Mouse (Mus musculus) heart, embryonic 11.5 days (tissue): ENCODE measurements around the gene Pkdcc. TPM values are rescaled to one million over a fixed set of nuclear protein-coding genes. Genes with fewer than 3 reads are reported as not detected.
A peak's percentile ranks its signal among the peaks of the same experiment; 100 is the strongest.

Experiments used
- ATAC-seq: fragments of 200-750 bp; cut with Nextera tagmentation; replicated peaks from 2 replicates; pipeline ENCODE4 v1.8.0; 2017; ENCODE audit warnings: moderate library complexity; ENCODE audit not compliant: insufficient number of reproducible peaks, low FRiP score, low TSS enrichment
- H3K27ac ChIP-seq: fragments of 300-500 bp; sonication (generic); 2 replicates; pipeline ENCODE4 v1.5.1; 2014; ENCODE audit warnings: mild to moderate bottlenecking, low read depth, low read length
- H3K27me3 ChIP-seq: fragments of 300-500 bp; sonication (generic); 2 replicates; pipeline ENCODE4 v1.6.1; 2014; ENCODE audit warnings: mild to moderate bottlenecking, low read length, mixed read lengths; ENCODE audit not compliant: control insufficient read depth, insufficient read depth
- H3K36me3 ChIP-seq: fragments of 300-500 bp; sonication (generic); 2 replicates; pipeline ENCODE4 v1.6.1; 2014; ENCODE audit warnings: mild to moderate bottlenecking, low read length, moderate library complexity, mixed read lengths; ENCODE audit not compliant: control insufficient read depth, insufficient read depth
- H3K4me1 ChIP-seq: fragments of 300-500 bp; sonication (generic); 2 replicates; pipeline ENCODE4 v1.6.1; 2014; ENCODE audit warnings: low read length; ENCODE audit not compliant: control insufficient read depth, insufficient read depth
- H3K4me2 ChIP-seq: fragments of 300-500 bp; sonication (generic); 2 replicates; pipeline ENCODE4 v1.6.1; 2014; ENCODE audit warnings: mild to moderate bottlenecking, moderate library complexity
- H3K4me3 ChIP-seq: fragments of 300-500 bp; sonication (generic); 2 replicates; pipeline ENCODE4 v1.5.1; 2014; ENCODE audit warnings: low read depth, low read length
- H3K9ac ChIP-seq: fragments of 300-500 bp; sonication (generic); 2 replicates; pipeline ENCODE4 v1.6.1; 2014; ENCODE audit warnings: mild to moderate bottlenecking, low read depth, low read length, moderate library complexity
- H3K9me3 ChIP-seq: fragments of 300-500 bp; sonication (generic); replicated peaks from 2 replicates; pipeline ENCODE4 v1.6.1; 2016; ENCODE audit warnings: low read length; ENCODE audit not compliant: control insufficient read depth
- WGBS: fragments of 180-500 bp; shearing (Covaris S2); extraction: QIAGEN DNeasy Blood & Tissue Kit; methylation state at CpG from one replicate; pipeline ENCODE4 v1.1.7; 2014; ENCODE audit not compliant: insufficient replicate concordance; 5-methylcytosine and 5-hydroxymethylcytosine counted together
- polyA plus RNA-seq: library from polyadenylated mRNA; unstranded; fragments of >200 nt; fragmentation: Nextera tagmentation; extraction: Ambion mirVana; gene quantifications from 2 replicates; pipeline ENCODE4 v1.2.1, GENCODE M21; 2014

The Pkdcc gene
- polyA plus RNA-seq, 1 experiment from 2014 or later = 17.9 TPM

DNA sequence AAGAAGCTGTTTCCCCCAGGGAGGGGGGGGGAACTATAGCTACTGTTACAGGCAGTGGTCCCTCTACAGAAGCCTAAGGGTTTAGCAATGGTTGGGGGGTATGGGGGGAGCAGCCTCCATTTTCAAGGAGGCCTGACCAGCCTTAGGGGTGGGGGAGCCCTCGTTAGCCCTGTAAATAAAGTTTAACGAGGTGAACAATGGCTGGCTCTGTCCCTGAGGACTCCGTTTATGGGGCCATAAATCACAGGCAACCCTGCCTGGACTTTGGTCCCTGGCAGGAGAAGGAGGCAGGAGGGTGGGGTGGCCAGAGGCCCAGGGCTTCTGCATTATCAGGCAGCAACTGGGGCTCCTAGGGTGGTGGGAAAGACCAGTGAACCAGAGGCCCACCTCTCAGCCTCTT is 7.6 kb downstream of the Pkdcc start:
- peaks cover 55% of the 10 kb centered on the region for H3K4me1 ChIP-seq

DNA sequence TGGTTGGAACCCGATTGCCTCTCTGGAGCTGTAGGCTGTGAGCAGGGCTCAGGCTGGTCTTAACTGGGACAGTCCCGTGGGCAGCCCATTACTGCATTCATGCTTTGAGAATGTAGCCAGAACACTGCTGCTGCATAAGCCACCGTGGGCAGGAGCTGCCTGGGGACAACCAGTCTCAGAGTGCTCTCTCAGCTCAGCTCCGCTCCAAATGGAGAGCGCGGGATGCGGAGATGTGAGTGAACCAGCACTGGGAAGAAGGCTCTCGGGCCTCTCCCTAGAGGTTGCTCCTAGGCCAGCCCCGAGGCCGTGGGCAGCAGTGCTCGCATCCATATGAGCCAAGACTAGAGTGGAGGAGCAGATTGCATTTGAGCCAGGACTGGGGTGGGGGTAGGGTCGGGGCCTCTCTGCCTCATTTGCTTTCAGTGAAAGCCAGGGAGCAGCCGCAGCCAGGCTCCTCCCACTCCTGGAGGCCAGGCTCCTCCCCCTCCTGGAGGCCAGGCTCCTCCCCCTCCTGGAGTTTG is 9.4 kb downstream of the Pkdcc start:
- H3K36me3 ChIP-seq = peaks cover 25% of the 10 kb centered on the region
- H3K9me3 ChIP-seq = no peaks in the 10 kb centered on the region
- ATAC-seq = no peak
- WGBS = 76% methylated on average over 13 of the region's 13 CpGs
- H3K4me3 ChIP-seq = no peak overlapping the region
- no peaks in the 10 kb centered on the region for H3K27me3 ChIP-seq
- peaks cover 37% of the 10 kb centered on the region for H3K4me1 ChIP-seq
- no peak overlapping the region for H3K27ac ChIP-seq
- H3K4me2 ChIP-seq = no peak overlapping the region
- H3K9ac ChIP-seq = 0 out of 2 replicates have a peak overlapping the region, but pooled peaks have one; percentile 10

More for the DNA sequence above, 7.6 kb downstream of the Pkdcc start:
- Histone ChIP-seq H3K9ac (no peak overlapping the region), H3K27ac (no peak overlapping the region), H3K4me2 (no peak overlapping the region), H3K4me3 (no peak overlapping the region), H3K36me3 (peaks cover 25% of the 10 kb centered on the region), H3K27me3 (no peaks in the 10 kb centered on the region), H3K9me3 (no peaks in the 10 kb centered on the region)
- 62% methylated on average over 3 of the region's 3 CpGs for WGBS
- ATAC-seq = no peak

DNA sequence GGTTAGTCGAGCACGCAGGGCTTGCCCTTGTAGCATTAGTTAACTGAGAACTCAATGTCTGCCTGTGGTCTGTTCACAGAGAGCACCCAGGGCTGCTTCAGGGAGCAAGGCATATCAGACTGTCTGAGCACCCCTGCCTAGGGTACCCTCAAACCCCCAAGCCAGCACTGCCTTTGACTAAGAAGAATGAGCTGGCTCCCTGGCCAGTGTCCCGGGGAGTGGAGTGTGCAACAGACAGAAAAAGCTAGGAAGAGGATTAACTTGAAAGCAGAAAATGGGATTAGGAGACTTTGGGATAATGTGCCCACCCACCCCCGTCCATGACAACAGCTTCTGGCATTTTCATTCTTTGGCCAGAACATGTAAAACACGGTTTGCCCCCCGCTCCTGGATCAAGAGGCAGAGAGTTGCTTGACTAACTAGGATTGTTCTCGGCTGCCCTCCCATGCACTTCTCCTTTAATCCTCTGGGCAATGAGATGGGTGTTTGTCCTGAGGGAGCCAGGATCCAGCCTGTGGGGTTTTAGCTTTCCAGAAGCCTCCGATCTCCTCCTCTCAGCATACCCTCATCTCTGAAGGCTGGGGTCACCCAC is 11.4 kb downstream of the Pkdcc start:
- Histone ChIP-seq H3K9ac (no peak overlapping the region), H3K4me2 (no peak overlapping the region), H3K9me3 (no peaks in the 10 kb centered on the region), H3K36me3 (peaks cover 25% of the 10 kb centered on the region), H3K27me3 (no peaks in the 10 kb centered on the region), H3K4me1 (peaks cover 29% of the 10 kb centered on the region), H3K4me3 (no peak overlapping the region), H3K27ac (no peak overlapping the region)
- ATAC-seq = no peak
- 68% methylated on average over 8 of the region's 8 CpGs for WGBS

DNA sequence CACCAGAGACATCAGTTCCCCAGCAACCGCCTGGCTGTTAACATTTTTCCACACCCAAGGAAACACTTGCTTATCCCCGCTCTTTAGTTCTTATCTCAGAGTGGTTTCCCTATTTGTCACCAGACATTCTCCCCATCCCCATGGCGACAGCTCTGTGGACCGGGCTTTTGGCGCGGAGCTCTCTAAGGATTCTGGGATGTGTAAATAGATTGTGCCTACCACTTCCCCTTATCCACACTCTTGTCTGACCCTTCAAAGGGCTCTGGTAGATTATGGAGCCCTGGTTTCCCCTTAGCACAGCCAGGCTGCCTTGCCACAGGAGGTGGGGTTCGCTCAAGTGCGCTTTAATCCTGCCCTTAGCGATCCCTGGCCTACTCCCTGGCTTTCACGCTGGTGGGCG is 16.3 kb downstream of the Pkdcc start:
- H3K4me3 ChIP-seq = 0 out of 2 replicates have a peak overlapping the region, but pooled peaks have one; percentile 6
- H3K4me2 ChIP-seq = peak overlapping the region; percentile 48
- no peaks in the 10 kb centered on the region for H3K27me3 ChIP-seq
- WGBS = 16% methylated on average over 11 of the region's 11 CpGs
- peaks cover 13% of the 10 kb centered on the region for H3K4me1 ChIP-seq
- no peak overlapping the region for H3K27ac ChIP-seq
- no peaks in the 10 kb centered on the region; the same call in none of the 2 replicates for H3K36me3 ChIP-seq
- no peaks in the 10 kb centered on the region for H3K9me3 ChIP-seq
- 0 out of 2 replicates have a peak overlapping the region, but pooled peaks have one; percentile 4 for H3K9ac ChIP-seq
- ATAC-seq = no peak

DNA sequence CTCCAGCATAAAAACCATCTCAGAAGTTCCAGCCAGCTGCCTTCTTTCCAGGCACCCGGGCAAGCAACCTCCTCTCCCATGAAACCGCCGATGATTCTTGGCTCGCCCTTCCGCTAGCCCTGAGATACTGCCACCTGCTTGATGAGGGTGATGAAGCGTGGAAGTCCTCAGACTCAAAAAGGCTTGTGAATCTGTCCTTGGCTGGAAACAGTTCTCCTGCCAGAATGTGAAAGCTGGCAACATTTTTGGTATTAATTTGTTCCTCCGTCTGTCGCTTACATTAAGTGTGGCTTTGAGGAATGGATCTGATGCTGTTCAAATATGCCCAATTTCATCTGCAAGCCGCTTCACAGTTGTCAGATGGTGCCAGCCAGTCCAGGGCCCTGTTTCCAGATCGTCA is 20.1 kb downstream of the Pkdcc start:
- whole genome bisulfite sequencing = 71% methylated on average over 10 of the region's 10 CpGs
- no peak overlapping the region for H3K4me2 ChIP-seq
- H3K4me1 ChIP-seq = peaks cover 13% of the 10 kb centered on the region
- no peaks in the 10 kb centered on the region for H3K9me3 ChIP-seq
- ATAC-seq = no peak
- H3K36me3 ChIP-seq = no peaks in the 10 kb centered on the region
- no peak overlapping the region for H3K27ac ChIP-seq
- H3K9ac ChIP-seq = no peak overlapping the region
- 0 out of 2 replicates have a peak, but pooled peaks cover 2% of the 10 kb centered on the region for H3K27me3 ChIP-seq
- no peak overlapping the region for H3K4me3 ChIP-seq

DNA sequence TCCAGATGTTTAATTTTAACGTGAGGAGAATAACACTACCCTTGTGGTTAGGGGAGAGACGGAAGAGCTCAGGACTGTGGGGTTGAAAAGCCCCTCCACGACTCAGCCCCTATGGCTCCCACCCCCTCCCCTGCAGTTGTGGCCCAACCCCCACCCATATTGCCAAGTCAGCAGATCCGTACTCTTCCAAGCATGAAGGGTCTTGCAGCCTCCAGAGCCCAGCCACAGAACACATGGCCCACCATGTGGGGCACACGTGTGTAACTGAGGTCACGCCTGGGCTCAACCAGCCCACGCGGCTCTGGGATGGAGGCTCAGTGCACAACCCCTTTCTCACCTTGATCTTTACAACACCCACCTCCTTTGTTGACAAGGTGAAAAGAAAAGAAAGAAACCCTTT is 21.1 kb downstream of the Pkdcc start:
- Histone ChIP-seq H3K4me3 (no peak overlapping the region), H3K27ac (no peak overlapping the region), H3K4me1 (peaks cover 7% of the 10 kb centered on the region), H3K4me2 (no peak overlapping the region), H3K9ac (no peak overlapping the region), H3K27me3 (0 out of 2 replicates have a peak, but pooled peaks cover 2% of the 10 kb centered on the region), H3K9me3 (no peaks in the 10 kb centered on the region), H3K36me3 (no peaks in the 10 kb centered on the region)
- ATAC-seq = no peak
- WGBS = 85% methylated on average over 8 of the region's 8 CpGs

DNA sequence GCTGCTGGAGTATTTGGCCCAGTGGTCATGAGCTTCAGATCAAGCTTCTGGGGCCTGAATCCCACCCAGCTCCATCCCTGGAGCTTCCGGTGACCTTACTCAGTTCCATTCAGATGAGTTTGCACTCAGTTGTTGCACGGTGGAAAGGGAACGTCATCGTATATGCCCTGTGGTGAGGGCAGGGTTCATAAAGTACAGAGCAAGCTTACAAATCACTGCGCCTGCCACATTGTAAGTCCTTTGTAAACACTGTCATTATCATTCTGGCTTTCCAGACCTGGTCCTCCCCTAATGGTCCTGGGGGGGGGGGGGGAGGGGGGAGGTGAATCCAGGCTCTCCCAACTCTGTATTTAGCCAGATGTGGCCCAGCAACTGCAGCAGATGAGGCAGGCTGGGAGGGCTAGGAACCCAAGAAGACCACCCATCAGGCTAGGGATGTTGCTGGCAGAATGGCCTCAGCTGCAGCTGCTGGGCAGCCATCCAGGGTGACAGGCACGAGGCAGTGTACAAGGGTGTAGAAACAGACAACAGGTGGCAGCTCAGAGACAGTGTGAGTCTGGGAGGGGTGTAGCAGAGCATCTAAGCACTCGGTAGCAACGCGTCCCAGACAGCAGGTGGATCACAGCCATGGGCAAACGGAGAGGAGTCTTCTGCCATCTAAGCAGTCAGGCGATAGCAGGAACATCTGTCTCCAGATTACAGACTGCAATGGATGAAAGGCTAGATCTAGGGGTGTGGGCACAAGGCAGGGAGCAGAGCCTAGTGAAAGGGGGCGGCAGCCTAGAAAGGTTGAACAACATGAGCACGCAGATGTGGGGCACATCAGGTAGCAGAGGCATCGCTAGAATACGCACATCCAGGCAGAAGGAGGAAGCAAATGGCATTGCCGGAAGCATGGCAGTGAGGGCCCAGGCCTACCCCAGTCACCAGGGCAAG is 23.3 kb downstream of the Pkdcc start:
- ATAC-seq = no peak
- no peak overlapping the region for H3K4me3 ChIP-seq
- 69% methylated on average over 16 of the region's 16 CpGs for WGBS
- H3K27ac ChIP-seq = no peak overlapping the region
- no peaks in the 10 kb centered on the region for H3K9me3 ChIP-seq
- H3K9ac ChIP-seq = no peak overlapping the region
- no peaks in the 10 kb centered on the region for H3K4me1 ChIP-seq
- no peak overlapping the region for H3K4me2 ChIP-seq
- no peaks in the 10 kb centered on the region for H3K36me3 ChIP-seq
- 0 out of 2 replicates have a peak, but pooled peaks cover 2% of the 10 kb centered on the region for H3K27me3 ChIP-seq

DNA sequence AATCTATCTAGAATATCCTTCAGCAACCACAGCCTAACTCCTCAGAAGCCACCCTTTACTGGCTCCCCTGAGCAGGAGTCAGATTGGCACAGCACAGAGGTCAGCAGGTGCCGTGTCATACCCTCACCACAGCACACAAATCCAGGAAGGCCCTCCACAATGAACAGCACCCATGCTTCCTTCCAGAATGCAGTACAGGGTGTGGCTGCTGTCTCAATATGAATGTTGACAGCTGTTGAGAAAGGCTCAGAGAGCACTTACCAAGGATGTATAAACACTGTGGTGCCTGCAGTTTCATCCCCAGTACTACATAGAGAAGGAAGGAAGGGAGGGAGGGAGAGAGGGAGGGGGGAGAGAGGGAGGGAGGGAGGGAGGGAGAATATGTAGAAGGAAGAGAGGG is 29.4 kb downstream of the Pkdcc start:
- no peaks in the 10 kb centered on the region for H3K9me3 ChIP-seq
- no peak for ATAC-seq
- 0 out of 2 replicates have a peak, but pooled peaks cover 2% of the 10 kb centered on the region for H3K27me3 ChIP-seq
- no peak overlapping the region for H3K27ac ChIP-seq
- H3K4me2 ChIP-seq = no peak overlapping the region
- H3K9ac ChIP-seq = no peak overlapping the region
- 32% methylated on average over 1 of the region's 1 CpGs for WGBS
- H3K4me1 ChIP-seq = no peaks in the 10 kb centered on the region
- H3K4me3 ChIP-seq = no peak overlapping the region
- H3K36me3 ChIP-seq = no peaks in the 10 kb centered on the region
